Mouse (Mus musculus): ENCODE measurements at regions not wholly inside any gene's neighbourhood (a gene's known extent, or its start where the extent isn't known, plus 50 kb on each side); places are given as distances from the start of the nearest gene placed in this dataset.

- no peak for DNase-seq (ENCODE audit: low read depth, low spot score)
These were observed 66.0 kb upstream of the Fat4 start for GRCm38 (mm10) chr3:38820787-38821186.

DNA sequence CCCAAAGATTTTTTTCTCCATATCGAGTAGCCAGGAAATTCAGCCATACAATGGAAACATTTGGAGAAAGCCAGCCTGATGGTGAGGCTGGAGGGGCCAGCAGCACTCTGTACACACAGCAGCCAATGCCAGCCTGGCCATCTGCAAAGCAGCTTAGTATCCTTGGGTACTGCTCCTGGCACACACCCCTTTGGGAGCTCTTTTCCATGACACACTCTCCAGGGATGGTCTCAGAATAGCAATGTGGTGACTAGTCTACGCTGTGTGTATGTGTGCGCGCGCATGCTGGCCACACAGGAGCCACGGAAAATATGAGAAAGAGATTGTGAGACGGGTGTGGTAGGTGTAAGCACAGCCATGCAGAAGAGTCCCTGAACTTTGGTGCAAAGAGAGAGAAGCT is 66.4 kb upstream of the Fat4 start:
- DNase-seq (ENCODE audit: low read depth, low spot score): no peak

DNA sequence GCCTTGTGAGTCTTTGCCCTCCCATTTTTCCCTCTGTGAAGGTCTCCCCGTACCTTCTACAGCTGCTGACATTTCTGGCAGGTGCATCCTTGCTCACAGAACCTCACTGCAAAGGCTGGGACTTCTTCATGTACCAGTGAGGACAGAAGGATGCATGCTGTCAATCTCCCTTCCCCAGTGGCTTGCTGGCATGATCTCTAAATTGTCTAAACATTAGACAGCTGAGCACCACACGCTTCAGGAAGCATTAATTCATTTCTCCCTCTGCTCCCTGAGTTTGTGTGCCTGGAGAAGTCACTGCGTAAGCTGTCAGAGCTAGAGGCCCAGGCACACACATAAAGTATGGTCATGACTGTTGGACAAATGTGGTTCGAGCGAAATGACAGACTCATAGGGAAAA is 69.1 kb upstream of the Fat4 start:
- DNase-seq (ENCODE audit: low read depth, low spot score): no peak

DNA sequence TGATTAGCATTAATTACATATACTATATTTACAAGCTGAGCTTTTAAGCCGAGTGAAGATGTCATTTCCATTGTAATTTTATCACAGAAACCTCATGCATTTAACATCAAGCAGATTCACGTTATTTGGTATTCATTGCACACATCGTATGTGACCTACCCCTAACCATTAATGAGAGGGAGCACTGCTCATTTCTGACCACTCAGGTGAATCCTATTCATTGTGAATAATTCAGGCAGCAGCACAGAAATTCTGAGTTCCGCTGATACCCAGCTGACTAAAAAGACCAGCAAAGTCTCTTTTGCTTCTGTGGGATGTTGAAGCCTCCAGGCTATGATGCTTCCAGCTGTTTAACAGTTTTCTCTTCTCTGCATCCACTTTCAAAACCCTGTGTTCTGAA is 74.3 kb upstream of the Fat4 start:
- DNase-seq (ENCODE audit: low read depth, low spot score): no peak

- DNase-seq (ENCODE audit: low read depth, low spot score): no peak
These were observed 75.1 kb upstream of the Fat4 start for GRCm38 (mm10) chr3:38811635-38812034.

GRCm38 (mm10) chr3:38806469-38807055 is 80.2 kb upstream of the Fat4 start:
- DNase-seq (ENCODE audit: low read depth, low spot score): no peak

DNA sequence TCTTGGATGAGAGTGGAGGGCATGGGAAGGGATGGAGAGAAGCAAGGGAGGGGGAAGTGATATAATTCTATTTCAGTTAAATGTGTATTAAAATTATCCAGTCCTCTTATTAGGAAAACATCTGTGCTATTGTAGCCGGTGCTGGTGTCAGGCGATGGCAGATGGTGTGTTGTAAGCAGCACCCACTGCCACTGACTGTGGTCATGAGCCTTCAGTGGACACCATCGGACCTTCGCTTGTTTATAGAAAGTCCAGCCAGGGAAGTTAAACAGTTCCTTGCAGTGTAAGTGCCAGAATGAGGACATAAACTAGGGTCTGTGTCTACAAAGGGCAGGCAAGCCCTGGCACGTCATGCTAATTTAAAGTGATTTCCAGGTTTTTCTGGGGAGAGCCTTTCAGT is 80.7 kb upstream of the Fat4 start:
- DNase-seq (ENCODE audit: low read depth, low spot score): no peak

- no peak for DNase-seq (ENCODE audit: low read depth, low spot score)
These were observed 91.0 kb upstream of the Fat4 start for GRCm38 (mm10) chr3:38795646-38796301.

DNA sequence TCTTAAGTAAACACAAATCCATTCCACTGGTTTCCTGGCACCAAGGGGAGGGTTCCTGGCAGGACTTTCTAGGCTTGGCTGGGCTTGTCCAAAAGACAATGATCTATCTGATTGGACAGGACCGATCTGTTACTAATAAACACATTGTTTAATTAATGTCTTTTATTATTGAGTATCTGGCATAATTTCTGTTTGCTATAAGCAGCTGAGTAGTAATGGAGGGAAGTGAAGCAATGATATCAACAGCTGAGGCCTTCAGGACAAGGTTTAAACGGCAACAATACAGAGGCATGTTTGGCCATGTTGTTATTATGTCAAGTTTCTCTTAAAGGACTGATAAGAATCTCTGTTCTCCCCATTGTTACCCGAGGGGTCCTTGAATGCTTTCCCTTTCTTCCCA is 93.5 kb upstream of the Fat4 start:
- DNase-seq (ENCODE audit: low read depth, low spot score): no peak

GRCm38 (mm10) chr3:38788751-38789150 is 98.0 kb upstream of the Fat4 start:
- DNase-seq (ENCODE audit: low read depth, low spot score): no peak

DNA sequence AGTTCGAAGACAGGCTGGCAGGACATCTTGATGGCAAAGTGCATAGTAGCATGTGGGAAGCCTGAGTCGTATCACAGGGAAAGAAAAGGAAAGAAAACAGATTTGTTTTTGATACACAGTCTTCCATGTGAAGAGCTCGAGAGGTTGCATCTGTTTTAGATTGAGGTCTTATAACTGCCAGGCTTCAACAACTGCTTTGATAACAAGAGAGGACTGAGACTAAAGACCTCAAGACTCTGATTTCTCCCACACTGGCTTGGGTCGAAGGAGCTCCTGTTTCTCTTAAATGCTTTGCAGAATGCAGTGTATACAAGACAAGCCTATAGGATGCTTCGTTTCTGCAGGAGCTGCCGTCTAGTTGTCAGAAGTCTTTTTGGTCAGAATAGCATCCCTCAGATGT is 103.0 kb upstream of the Fat4 start:
- DNase-seq (ENCODE audit: low read depth, low spot score): no peak

GRCm38 (mm10) chr3:38783051-38783450 is 103.7 kb upstream of the Fat4 start:
- DNase-seq (ENCODE audit: low read depth, low spot score): no peak

GRCm38 (mm10) chr3:38776743-38777366 is 109.9 kb upstream of the Fat4 start:
- DNase-seq (ENCODE audit: low read depth, low spot score): no peak

GRCm38 (mm10) chr3:38754632-38755123 is 132.1 kb upstream of the Fat4 start:
- no peak for DNase-seq (ENCODE audit: low read depth, low spot score)

DNA sequence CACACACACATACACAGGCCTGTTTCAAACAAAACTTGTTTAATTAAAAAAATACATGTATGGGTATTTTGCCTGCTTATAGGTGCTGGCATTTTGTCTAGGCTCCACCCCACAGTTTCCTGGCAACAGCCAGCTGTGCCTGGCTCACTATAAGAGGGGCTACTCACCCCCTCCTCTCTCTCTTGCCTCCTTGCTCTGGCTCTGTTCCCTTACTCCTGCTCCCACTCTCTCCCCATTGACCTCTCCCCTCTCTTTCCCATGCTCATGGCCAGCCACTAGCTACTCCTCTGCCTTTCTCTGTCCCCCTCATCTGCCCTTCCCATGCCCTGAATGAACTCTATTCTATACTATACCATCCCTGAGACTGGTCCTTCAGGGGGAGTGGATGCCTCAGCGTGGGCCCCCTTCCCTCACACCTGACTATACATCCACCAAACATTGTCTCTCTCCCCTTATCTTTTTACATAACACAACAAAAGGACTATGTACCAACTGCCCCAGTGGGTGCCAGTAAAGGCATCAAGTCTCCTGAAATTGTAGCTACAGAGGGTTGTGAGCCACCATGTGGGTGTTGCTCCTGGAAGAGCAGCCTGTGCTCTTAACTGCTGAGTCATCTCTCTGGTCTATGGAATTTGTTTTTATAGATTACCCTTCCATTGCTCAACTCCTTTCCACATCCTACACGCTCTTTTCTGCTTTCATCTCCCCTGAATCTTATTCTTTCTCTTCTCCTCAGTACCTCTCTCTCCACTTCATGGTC is 133.1 kb upstream of the Fat4 start:
- DNase-seq (ENCODE audit: low read depth, low spot score): no peak

DNA sequence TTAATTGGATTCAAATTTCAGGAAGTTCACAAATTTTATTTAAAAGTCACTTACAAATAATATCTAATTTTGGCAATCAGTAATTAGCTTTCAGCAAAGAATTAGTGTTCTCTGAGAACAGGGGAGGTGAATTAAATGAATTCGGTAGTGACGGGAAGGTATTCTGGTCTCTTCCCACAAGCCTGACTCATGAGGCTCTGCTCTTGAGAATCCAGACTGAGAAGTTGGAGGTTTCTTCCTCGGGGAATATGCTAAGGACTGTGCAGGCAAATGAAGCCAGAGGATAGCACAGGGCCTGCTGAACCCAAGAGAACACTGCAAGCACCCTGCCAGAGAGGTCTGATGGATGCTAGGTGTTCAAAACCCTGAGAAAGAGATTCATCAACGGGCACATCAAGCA is 144.6 kb upstream of the Fat4 start:
- DNase-seq (ENCODE audit: low read depth, low spot score): no peak

- DNase-seq (ENCODE audit: low read depth, low spot score): no peak
These were observed 164.1 kb upstream of the Fat4 start for GRCm38 (mm10) chr3:38722606-38723005.

DNA sequence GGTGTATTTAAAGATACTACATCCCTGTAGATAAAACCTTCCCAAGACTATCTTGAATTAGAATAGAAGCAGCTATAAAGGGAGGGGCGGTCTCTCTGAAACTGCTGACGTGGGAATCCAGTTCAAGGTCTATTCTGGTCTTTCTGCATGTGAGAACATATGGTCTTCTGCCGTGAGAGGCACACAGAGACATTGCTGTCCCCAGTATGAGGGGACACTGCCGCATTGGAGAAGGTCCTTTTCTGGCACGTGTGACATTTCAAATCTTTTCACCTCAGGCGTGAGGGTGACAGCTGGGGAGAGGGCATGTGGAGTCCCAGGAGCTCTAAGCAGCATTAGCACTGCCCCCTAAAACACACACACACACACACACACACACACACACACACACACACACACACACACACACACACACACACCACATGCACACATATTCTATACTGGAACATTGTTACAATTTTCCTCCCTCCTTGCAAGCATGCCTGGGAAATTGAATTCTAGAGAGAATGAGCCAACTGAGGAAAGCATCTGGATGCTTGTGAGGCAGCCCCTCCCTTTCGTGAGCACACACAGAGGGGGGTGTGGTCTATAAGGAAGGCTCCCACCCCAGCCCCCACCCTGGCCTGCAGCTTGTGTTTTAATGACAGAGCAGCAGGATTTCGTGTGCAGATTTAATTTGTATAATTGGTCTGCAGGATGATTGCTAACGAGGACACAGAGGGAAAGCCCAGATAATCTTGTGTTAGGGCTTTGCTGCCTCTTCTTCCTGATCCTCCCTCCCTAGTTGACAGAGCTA is 174.5 kb upstream of the Fat4 start:
- DNase-seq (ENCODE audit: low read depth, low spot score): no peak

- DNase-seq (ENCODE audit: low read depth, low spot score): no peak
These were observed 175.5 kb upstream of the Fat4 start for GRCm38 (mm10) chr3:38711229-38711628.

DNA sequence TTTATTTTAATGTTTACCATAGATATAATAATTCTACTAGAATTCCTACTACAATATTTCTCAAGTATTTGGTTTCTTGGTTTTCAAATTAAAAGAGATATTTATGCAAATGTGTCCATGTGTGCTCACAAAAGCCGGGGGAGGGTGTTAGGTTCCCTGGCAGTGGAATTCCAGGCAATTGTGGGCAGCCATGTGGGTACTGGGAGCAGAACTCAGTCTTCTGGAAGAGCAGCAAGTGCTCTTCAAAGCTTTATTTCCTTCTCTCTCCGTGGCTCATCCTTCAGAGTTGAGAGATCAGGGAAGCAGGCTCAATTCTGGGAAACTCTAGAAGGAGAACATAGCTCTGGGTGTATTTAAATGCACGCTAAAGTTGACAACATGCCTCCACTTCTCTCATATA is 178.8 kb upstream of the Fat4 start:
- no peak for DNase-seq (ENCODE audit: low read depth, low spot score)

- DNase-seq (ENCODE audit: low read depth, low spot score): no peak
These were observed 187.5 kb upstream of the Fat4 start for GRCm38 (mm10) chr3:38699206-38699605.

- no peak for DNase-seq (ENCODE audit: low read depth, low spot score)
These were observed 188.9 kb upstream of the Fat4 start for GRCm38 (mm10) chr3:38697871-38698270.
